Mouse (Mus musculus) neural tube, postnatal 0 days (tissue): ENCODE data around the gene Tha1. TPM values are rescaled to one million over a fixed set of nuclear protein-coding genes. Genes with fewer than 3 reads are reported as not detected.

Experiments used
- polyA plus RNA-seq: library from polyadenylated mRNA; unstranded; fragments of >200 nt; fragmentation: Nextera tagmentation; extraction: Ambion mirVana; gene quantifications from 2 replicates; pipeline ENCODE4 v1.2.1, GENCODE M21; 2015

Tha1 gene
- 4.4 and 5.4 TPM in 2 replicates for polyA plus RNA-seq

DNA sequence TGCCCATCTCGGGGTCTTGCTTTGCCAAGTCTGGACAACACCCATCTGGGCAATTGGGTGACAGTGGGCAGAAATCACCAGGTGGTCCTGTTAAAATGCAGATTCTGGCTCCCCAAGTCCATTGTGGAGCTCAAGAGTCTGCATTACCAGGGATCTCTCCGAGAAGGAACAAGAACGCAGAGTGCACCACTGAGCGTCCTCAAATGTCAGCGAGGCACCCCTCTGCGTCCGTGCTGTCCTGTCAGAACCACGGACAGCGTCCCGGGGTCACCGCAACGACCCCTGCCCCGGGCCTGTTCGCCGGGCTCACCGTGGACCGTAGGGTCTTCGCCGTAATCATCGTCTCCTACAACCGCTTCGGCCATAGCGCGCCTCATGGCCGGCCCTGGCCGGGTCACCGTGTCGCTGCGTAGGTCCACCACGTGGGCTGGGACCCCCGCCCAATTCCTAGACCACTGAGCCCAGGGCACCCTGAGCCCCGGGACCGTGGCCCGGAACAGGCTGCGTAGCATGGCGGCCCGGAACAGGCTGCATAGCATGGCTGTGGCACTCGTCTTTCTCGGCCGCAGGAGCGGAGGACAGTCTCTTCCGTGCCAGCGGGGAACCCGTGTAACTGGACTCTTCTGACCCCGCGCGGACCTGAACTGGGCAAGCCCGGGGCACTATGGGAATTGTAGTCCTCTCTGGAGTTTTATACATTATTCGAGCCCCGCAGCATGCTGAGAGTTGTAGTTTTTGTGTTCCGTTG lies at the start of gene Tha1:
Gene Tha1 (minus strand): TSS at position 621 of the 748 bp plus-strand sequence.

DNA sequence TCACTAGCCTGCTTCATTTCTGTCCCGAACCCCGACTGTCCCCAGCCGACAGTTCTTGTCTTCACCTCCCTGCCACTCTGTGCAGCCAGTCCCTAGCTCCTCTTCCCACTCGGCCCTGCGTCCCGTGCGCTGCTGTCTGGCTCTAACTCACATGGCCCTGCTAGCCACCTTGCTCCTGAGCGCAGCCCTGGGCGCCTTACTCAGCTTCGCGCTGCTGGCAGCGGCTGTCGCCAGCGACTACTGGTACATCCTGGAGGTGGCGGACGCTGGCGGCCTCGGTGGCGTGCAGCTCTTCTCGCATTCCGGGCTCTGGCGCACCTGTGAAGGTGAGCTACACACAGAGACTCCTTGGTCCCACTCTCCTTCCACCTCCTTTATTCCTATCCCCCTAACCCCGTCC lies 12.7 kb downstream of the Tha1 start, which contains the start of gene Tmem235:
Gene Tmem235 (plus strand): TSS at position 152 of the 400 bp plus-strand sequence.

DNA sequence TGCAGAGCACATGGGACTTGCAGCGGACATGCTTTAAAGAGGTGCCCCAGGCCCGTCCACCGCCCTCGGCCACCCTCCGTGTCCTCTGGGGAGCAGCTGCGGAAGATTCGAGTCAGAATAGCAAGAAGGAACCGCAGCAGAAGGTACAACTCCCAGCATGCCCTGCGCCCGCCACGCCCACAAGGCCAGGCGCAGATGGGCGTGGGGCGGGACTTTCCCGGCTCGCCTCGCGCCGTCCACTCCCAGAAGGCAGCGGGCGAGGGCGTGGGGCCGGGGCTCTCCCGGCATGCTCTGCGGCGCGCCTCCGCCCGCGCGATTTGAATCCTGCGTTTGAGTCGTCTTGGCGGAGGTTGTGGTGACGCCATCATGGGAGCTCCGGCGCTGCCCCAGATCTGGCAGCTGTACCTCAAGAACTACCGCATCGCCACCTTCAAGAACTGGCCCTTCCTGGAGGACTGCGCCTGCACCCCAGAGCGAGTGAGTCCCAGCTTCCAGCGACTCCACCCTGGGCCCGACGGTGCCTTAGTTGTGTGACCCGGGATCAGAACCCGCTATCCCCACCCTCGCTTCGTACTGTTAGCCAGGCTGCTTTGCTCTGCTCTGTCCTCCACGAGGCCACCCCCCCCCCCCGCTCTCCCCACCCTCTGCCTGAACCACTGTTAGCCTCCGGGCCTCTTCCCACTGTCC lies 24.2 kb downstream of the Tha1 start, which contains the start of gene Birc5:
Gene Birc5 (plus strand): TSS at position 267 of the 687 bp plus-strand sequence.

DNA sequence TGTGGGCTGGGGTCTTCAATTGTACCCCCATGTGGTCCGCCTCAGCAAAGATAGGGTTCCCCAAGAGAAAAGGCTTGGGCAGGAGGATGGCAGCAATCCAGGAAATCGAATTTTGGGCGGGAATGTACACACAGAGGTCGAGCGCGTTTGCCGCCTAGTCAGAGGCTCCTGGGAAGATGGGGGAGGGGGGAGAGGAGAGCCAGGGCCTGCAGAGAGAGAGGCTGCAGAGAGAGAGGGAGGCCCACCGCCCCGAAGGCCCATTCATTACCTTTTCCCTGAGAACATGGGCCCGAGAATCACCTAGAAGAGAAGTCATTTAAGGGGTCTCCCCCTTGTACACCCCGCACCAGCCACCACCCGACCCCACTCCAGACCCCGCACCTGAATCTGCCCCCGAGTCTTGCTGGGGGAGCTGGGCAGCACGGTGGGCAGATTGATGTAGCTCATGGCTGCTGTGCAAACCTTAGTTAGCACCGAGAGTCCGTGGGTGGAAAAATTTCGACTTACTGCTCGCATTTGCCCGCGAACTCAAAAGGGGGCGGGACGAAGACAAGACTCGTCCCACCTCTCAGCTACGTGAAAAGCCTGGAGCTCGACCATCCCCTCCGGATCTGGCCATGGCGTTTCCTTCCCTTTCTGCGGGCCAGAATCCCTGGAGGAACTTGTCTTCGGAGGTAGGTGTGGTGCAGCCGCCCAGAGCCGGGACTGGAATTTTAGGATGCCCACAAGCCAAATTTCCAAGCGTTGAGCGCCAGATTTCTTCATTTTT lies 47.8 kb downstream of the Tha1 start, which contains the start of the genes Afmid and Tk1:
Gene Afmid (plus strand): TSS at position 592 of the 769 bp plus-strand sequence.
Gene Tk1 (minus strand): TSS at position 760 of the 769 bp plus-strand sequence.

Other genes with a start within 250 kb of the Tha1 start
- 21.2 and 21.9 TPM in 2 replicates for gene Tnrc6c, start 219.2 kb downstream of the Tha1 start, polyA plus RNA-seq
- 0.50 and 0.93 TPM in 2 replicates for gene Tmc8, start 91.4 kb downstream of the Tha1 start, polyA plus RNA-seq
- gene Tmc6, start 91.3 kb downstream of the Tha1 start, polyA plus RNA-seq, result 4.0 and 5.3 TPM in 2 replicates
- not detected in 2 replicates for gene 6030468B19Rik, start 75.8 kb downstream of the Tha1 start, polyA plus RNA-seq
- gene Gm20708, start 63.8 kb downstream of the Tha1 start, polyA plus RNA-seq, result 1.5 and 2.5 TPM in 2 replicates
- gene Syngr2, start 63.8 kb downstream of the Tha1 start, polyA plus RNA-seq, result 21.2 and 22.2 TPM in 2 replicates
- 7.0 and 8.4 TPM in 2 replicates for gene Afmid, start 47.6 kb downstream of the Tha1 start, polyA plus RNA-seq
- gene Tk1, start 47.4 kb downstream of the Tha1 start, polyA plus RNA-seq, result 6.9 and 12.0 TPM in 2 replicates
- 18.7 and 20.4 TPM in 2 replicates for gene Birc5, start 24.2 kb downstream of the Tha1 start, polyA plus RNA-seq
- gene Tmem235, start 12.7 kb downstream of the Tha1 start, polyA plus RNA-seq, result 0.15 and 0.20 TPM in 2 replicates
- gene Socs3, start 96.6 kb upstream of the Tha1 start, polyA plus RNA-seq, result 4.5 TPM in 2 replicates
- 57.9 and 67.0 TPM in 2 replicates for gene Pgs1, start 112.8 kb upstream of the Tha1 start, polyA plus RNA-seq